ENCODE assay signal across 21 mouse cellular contexts in genomic region chr9:74318771-74319170, GRCm38 (mm10).
DNase-seq lines count a peak whose midpoint lies in the region; ATAC-seq and TF ChIP-seq lines count a peak whose summit lies in the region.
"Had no signal": no experiment of that assay in that cellular context is flagged by ENCODE, and none has a peak within 500 bp of the region (broad histone marks: within the 10 kb centered on the region; RNA-seq: fewer than 3 reads in every experiment).

No protein-coding gene starts in this region.

- H3K4me2 ChIP-seq in liver, embryonic 12.5 days: no peak overlapping the region
- no peak overlapping the region for H3K4me2 ChIP-seq in forebrain, embryonic 14.5 days (ENCODE audit: low read length)
- H3K4me2 ChIP-seq: embryonic facial prominence, embryonic 15.5 days; forebrain, embryonic 15.5 days; heart, embryonic 13.5 days; hindbrain, embryonic 12.5 days had no signal

- H3K9ac ChIP-seq in liver, adult 2 months (ENCODE audit: low read depth, low read length): no peak overlapping the region
- H3K9ac ChIP-seq in liver, embryonic 12.5 days: no peak overlapping the region
- H3K9ac ChIP-seq in forebrain, embryonic 14.5 days (ENCODE audit: low read length): no peak overlapping the region
- H3K9ac ChIP-seq: embryonic facial prominence, embryonic 15.5 days; forebrain, embryonic 15.5 days; heart, embryonic 13.5 days; hindbrain, embryonic 12.5 days had no signal

- H3K27me3 ChIP-seq in kidney, adult 2 months (replicated peaks; ENCODE audit: control insufficient read depth, insufficient read depth, low read length): no peaks in the 10 kb centered on the region
- no peaks in the 10 kb centered on the region for H3K27me3 ChIP-seq in liver, adult 2 months (ENCODE audit: control insufficient read depth, insufficient read depth, low read length)
- no peaks in the 10 kb centered on the region for H3K27me3 ChIP-seq in liver, embryonic 12.5 days (replicated peaks)
- H3K27me3 ChIP-seq in forebrain, embryonic 14.5 days (replicated peaks; ENCODE audit: control insufficient read depth, insufficient read depth, low read length): no peaks in the 10 kb centered on the region
- H3K27me3 ChIP-seq: embryonic facial prominence, embryonic 15.5 days; forebrain, embryonic 15.5 days; heart, embryonic 13.5 days; hindbrain, embryonic 12.5 days had no signal

- no peaks in the 10 kb centered on the region for H3K9me3 ChIP-seq in liver, embryonic 12.5 days (replicated peaks)
- H3K9me3 ChIP-seq in forebrain, embryonic 14.5 days (replicated peaks; ENCODE audit: control insufficient read depth, low read length): no peaks in the 10 kb centered on the region
- H3K9me3 ChIP-seq: embryonic facial prominence, embryonic 15.5 days; forebrain, embryonic 10.5 days; forebrain, embryonic 15.5 days; heart, embryonic 13.5 days; hindbrain, embryonic 12.5 days had no signal

- no peak for TF ChIP-seq POLR2A in kidney, adult 2 months (IDR thresholded peaks at IDR 0.05; ENCODE audit: low read depth, low read length)
- no peak for TF ChIP-seq POLR2A in liver, adult 2 months (IDR thresholded peaks at IDR 0.05; ENCODE audit: extremely low read depth, insufficient read depth, low read length)

- no peaks in the 10 kb centered on the region for H3K4me1 ChIP-seq in kidney, adult 2 months (ENCODE audit: control insufficient read depth, insufficient read depth, low read length)
- peaks cover 7% of the 10 kb centered on the region; the same call in 1 of the 2 replicates for H3K4me1 ChIP-seq in liver, adult 2 months (ENCODE audit: control insufficient read depth, insufficient read depth, low read length)
- H3K4me1 ChIP-seq in liver, embryonic 12.5 days: no peaks in the 10 kb centered on the region
- H3K4me1 ChIP-seq in forebrain, embryonic 14.5 days (ENCODE audit: control insufficient read depth, insufficient read depth, low read length): no peaks in the 10 kb centered on the region
- H3K4me1 ChIP-seq: embryonic facial prominence, embryonic 15.5 days; forebrain, embryonic 10.5 days; forebrain, embryonic 15.5 days; hindbrain, embryonic 12.5 days had no signal

- TF ChIP-seq CTCF in kidney, adult 2 months (conservative IDR thresholded peaks at IDR 0.05; ENCODE audit: insufficient read depth, insufficient read length, low read depth, low read length): no peak
- no peak for TF ChIP-seq CTCF in liver, adult 2 months (IDR thresholded peaks at IDR 0.05; ENCODE audit: low read depth, low read length)

- 84% methylated on average over 1 of the region's 1 CpGs for WGBS in kidney, adult 2 months
- WGBS in liver, adult 2 months: 14% methylated on average over 1 of the region's 1 CpGs
- 69% methylated on average over 1 of the region's 1 CpGs for WGBS in liver, embryonic 12.5 days (ENCODE audit: insufficient replicate concordance)
- 79% methylated on average over 1 of the region's 1 CpGs for WGBS in forebrain, embryonic 14.5 days

- no peak for ATAC-seq in liver, embryonic 12.5 days
- ATAC-seq in forebrain, embryonic 14.5 days: no peak
- ATAC-seq: forebrain, embryonic 15.5 days; hindbrain, embryonic 16.5 days; inflammation-experienced regulatory T-cells, adult 6 months had no signal

- H3K27ac ChIP-seq in kidney, adult 2 months (ENCODE audit: insufficient read depth, low read depth, low read length): no peak overlapping the region
- no peak overlapping the region for H3K27ac ChIP-seq in liver, adult 2 months (replicated peaks; ENCODE audit: insufficient read depth, low read depth, low read length)
- H3K27ac ChIP-seq in liver, embryonic 12.5 days: no peak overlapping the region
- no peak overlapping the region for H3K27ac ChIP-seq in forebrain, embryonic 14.5 days (ENCODE audit: low read depth, low read length)
- H3K27ac ChIP-seq: embryonic facial prominence, embryonic 15.5 days; forebrain, embryonic 10.5 days; forebrain, embryonic 15.5 days; heart, embryonic 13.5 days; hindbrain, embryonic 12.5 days had no signal

- DNase-seq in adrenal gland, adult 2 months: peak; percentile 42
- no peak for DNase-seq in adrenal gland, adult 8-10 months
- DNase-seq in kidney, adult 2 months: peak; percentile 16
- no peak for DNase-seq in kidney, adult 18-20 months
- DNase-seq in liver, adult 2 months (ENCODE audit: extremely low read depth, low read depth, low spot score): peak; percentile 79
- peak; percentile 9 for DNase-seq in 416B (ENCODE audit: low read depth)
- no peak for DNase-seq in forebrain, embryonic 14.5 days (ENCODE audit: low spot score)
- DNase-seq: cerebellum, adult 8-10 months; cerebellum, postnatal 14 days; embryo, embryonic 11 days; gastrocnemius, postnatal 10 days; heart, postnatal 4 days had no signal

- H3K36me3 ChIP-seq in kidney, adult 2 months (ENCODE audit: control insufficient read depth, insufficient read depth, low read length): no peaks in the 10 kb centered on the region
- no peaks in the 10 kb centered on the region for H3K36me3 ChIP-seq in liver, adult 2 months (ENCODE audit: control insufficient read depth, insufficient read depth, low read length)
- no peaks in the 10 kb centered on the region for H3K36me3 ChIP-seq in liver, embryonic 12.5 days
- no peaks in the 10 kb centered on the region for H3K36me3 ChIP-seq in forebrain, embryonic 14.5 days (ENCODE audit: control insufficient read depth, insufficient read depth, low read length)
- H3K36me3 ChIP-seq: embryonic facial prominence, embryonic 15.5 days; forebrain, embryonic 10.5 days; forebrain, embryonic 15.5 days; heart, embryonic 13.5 days; hindbrain, embryonic 12.5 days had no signal

- no peak overlapping the region for H3K4me3 ChIP-seq in kidney, adult 2 months (ENCODE audit: insufficient read depth, low read depth, low read length)
- no peak overlapping the region for H3K4me3 ChIP-seq in liver, adult 2 months (ENCODE audit: insufficient read depth, low read depth, low read length)
- H3K4me3 ChIP-seq in liver, embryonic 12.5 days: no peak overlapping the region
- H3K4me3 ChIP-seq in forebrain, embryonic 14.5 days (ENCODE audit: low read depth, low read length): no peak overlapping the region
- H3K4me3 ChIP-seq: embryonic facial prominence, embryonic 15.5 days; erythroblast, embryonic 14.5 days; forebrain, embryonic 10.5 days; forebrain, embryonic 15.5 days; heart, embryonic 13.5 days; hindbrain, embryonic 12.5 days had no signal

- no peaks in the 10 kb centered on the region for H3K79me2 ChIP-seq in liver, adult 2 months (ENCODE audit: control insufficient read depth, insufficient read depth, low read length)

Comparison
In these comparisons a context has a peak if more than half of its experiments do, and no peak if none do; other contexts are left out.
1. DNase-seq: peak in adrenal gland, adult 2 months (single experiment), kidney, adult 2 months (single experiment), liver, adult 2 months (single experiment) and 416B (single experiment); none in adrenal gland, adult 8-10 months (single experiment), kidney, adult 18-20 months (single experiment) and forebrain, embryonic 14.5 days (single experiment).